Mouse (Mus musculus) inflammation-experienced regulatory T-cells, adult 6 months (primary cell): ENCODE measurements around the gene Apobec1. TPM values are rescaled to one million over a fixed set of nuclear protein-coding genes. Genes with fewer than 3 reads are reported as not detected.
"Not testable (repeated sequence)": the region's sequence is repeated elsewhere in the genome, so short reads cannot be mapped to it uniquely, and the experiment has no call there.

Source experiments
- ATAC-seq: one replicate; pipeline ENCODE4 v1.8.0; 2017
- polyA plus RNA-seq, 3 experiments: library from polyadenylated mRNA; unstranded; fragments of 100-300 nt; shearing (Covaris generic); gene quantifications; one replicate each; pipeline ENCODE4 v1.2.1; 2017

The Apobec1 gene
- polyA plus RNA-seq, 3 experiments from 2014 or later: 23.8 to 43.8 (median 29.2) TPM

GRCm38 (mm10) chr6:122602992-122603322 lies 713 bp upstream of the Apobec1 start:
- ATAC-seq: peak; percentile 25

GRCm38 (mm10) chr6:122601615-122602014 lies 629 bp downstream of the Apobec1 start:
- ATAC-seq: no peak

- no peak for ATAC-seq
Observed at GRCm38 (mm10) chr6:122601031-122601430, 1.2 kb downstream of the Apobec1 start.

- no peak for ATAC-seq
Observed at GRCm38 (mm10) chr6:122600066-122600646, 2.1 kb downstream of the Apobec1 start.

- no peak for ATAC-seq
Observed at GRCm38 (mm10) chr6:122599054-122599737, 3.0 kb downstream of the Apobec1 start.

GRCm38 (mm10) chr6:122598436-122598835 lies 3.8 kb downstream of the Apobec1 start:
- ATAC-seq: no peak

GRCm38 (mm10) chr6:122598014-122598413 lies 4.2 kb downstream of the Apobec1 start:
- no peak for ATAC-seq

GRCm38 (mm10) chr6:122596608-122597007 lies 5.6 kb downstream of the Apobec1 start:
- no peak for ATAC-seq

- no peak for ATAC-seq
Observed at GRCm38 (mm10) chr6:122595637-122596036, 6.6 kb downstream of the Apobec1 start.

- no peak for ATAC-seq
Observed at GRCm38 (mm10) chr6:122592905-122593304, 9.3 kb downstream of the Apobec1 start.

GRCm38 (mm10) chr6:122591027-122591758 lies 11.1 kb downstream of the Apobec1 start:
- ATAC-seq: no peak

- no peak for ATAC-seq
Observed at GRCm38 (mm10) chr6:122579086-122579485, 23.2 kb downstream of the Apobec1 start.

GRCm38 (mm10) chr6:122577030-122577429 lies 25.2 kb downstream of the Apobec1 start:
- ATAC-seq: no peak

GRCm38 (mm10) chr6:122575037-122575436 lies 27.2 kb downstream of the Apobec1 start:
- ATAC-seq: not testable (repeated sequence)

GRCm38 (mm10) chr6:122571617-122571959 lies 30.7 kb downstream of the Apobec1 start:
- no peak for ATAC-seq

- no peak for ATAC-seq
Observed at GRCm38 (mm10) chr6:122570695-122571616, 31.3 kb downstream of the Apobec1 start.

- ATAC-seq: no peak
Observed at GRCm38 (mm10) chr6:122569762-122570161, 32.5 kb downstream of the Apobec1 start.

GRCm38 (mm10) chr6:122569113-122569512 lies 33.1 kb downstream of the Apobec1 start:
- no peak for ATAC-seq

GRCm38 (mm10) chr6:122565070-122565784 lies 37.0 kb downstream of the Apobec1 start:
- ATAC-seq: no peak

- peak; percentile 69 for ATAC-seq
Observed at GRCm38 (mm10) chr6:122562463-122562862, 39.8 kb downstream of the Apobec1 start.

- ATAC-seq: no peak
Observed at GRCm38 (mm10) chr6:122561005-122561404, 41.2 kb downstream of the Apobec1 start.

- ATAC-seq: peak; percentile 73
Observed at GRCm38 (mm10) chr6:122560427-122560826, 41.8 kb downstream of the Apobec1 start.
